Mouse (Mus musculus): ENCODE data around the gene Gm49394. TPM values are rescaled to one million over a fixed set of nuclear protein-coding genes. Genes with fewer than 3 reads are reported as not detected.

Gene Gm49394
- not detected in 2 replicates for polyA plus RNA-seq (2014; fragmentation: Nextera tagmentation; extraction: Ambion mirVana)

DNA sequence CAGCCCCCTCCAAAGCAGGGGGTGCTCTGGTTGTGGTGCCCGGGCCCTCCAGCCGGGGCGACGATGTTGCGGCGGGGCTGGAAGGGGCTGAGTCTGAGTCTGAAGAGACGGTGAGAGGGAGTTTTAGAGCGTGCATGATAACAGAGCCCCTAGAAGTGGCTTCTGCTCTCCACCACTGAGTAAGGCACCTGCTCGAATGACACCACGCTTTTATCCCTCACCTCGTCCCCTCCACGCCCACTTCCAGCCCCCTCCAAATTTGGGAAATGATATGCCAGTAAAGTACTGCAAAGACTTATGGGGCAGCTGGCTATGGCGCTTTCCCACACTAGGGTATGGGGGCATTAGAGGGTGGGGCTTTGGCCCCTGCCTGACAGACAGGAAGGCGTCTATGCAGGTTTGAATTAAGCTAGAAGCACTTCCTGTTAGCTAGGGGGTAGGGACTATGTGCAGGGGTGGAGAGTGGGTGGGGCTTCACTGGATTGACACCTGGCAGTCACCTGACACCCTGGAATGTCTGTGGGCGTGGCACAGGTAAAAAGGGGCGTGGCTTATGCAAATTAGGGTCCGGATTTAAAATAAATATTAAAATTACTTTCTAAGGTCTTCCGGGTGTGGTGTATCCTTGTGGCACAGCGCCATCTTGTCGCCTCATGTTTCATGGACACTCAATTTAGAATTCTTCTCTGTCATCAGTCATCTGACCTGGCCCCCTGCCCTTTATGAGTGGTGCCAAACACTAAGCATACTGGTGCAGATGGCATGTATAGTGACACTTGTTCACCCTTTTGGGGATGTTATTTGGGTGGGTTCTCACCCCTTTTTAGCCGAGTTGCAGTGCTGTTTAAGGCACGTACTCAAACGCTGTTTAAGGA, at the start of gene Gm49394:
Gm49394 (minus strand) TSS at position 192 of the 875 bp plus-strand sequence.
- ATAC-seq (ENCODE audit: insufficient read depth) (no peak), DNase-seq (no peak)
- H3K36me3 ChIP-seq (ENCODE audit: insufficient read depth), result 0 out of 2 replicates have a peak, but pooled peaks cover 6% of the 10 kb centered on the region
- H3K9ac ChIP-seq, result no peak within 1 kb of the TSS
- 80% methylated on average over 23 of the region's 23 CpGs for WGBS
- H3K4me3 ChIP-seq (ENCODE audit: low read depth, low read length), result no peak within 1 kb of the TSS
- peaks cover 13% of the 10 kb centered on the region for H3K27me3 ChIP-seq (ENCODE audit: insufficient read depth, low read length)
- no peaks in the 10 kb centered on the region for H3K4me1 ChIP-seq (ENCODE audit: insufficient read depth)
- H3K9me3 ChIP-seq (ENCODE audit: low read depth, low read length), result peaks cover 23% of the 10 kb centered on the region
- H3K4me2 ChIP-seq, result no peak within 1 kb of the TSS
- H3K27ac ChIP-seq (ENCODE audit: low read depth), result no peak within 1 kb of the TSS
- TF ChIP-seq CTCF (IDR thresholded peaks at IDR 0.05; ENCODE audit: low read depth), result no peak

- Histone ChIP-seq H3K9ac (no peak overlapping the region), H3K4me2 (peak overlapping the region; percentile 50; the same call in 1 of the 2 replicates)
- ATAC-seq (ENCODE audit: insufficient read depth), result no peak
Observed at GRCm38 (mm10) chr7:142714783-142715498, 45.2 kb upstream of the Gm49394 start.

GRCm38 (mm10) chr7:142706873-142707272, 37.1 kb upstream of the Gm49394 start:
- Histone ChIP-seq H3K27ac (ENCODE audit: low read depth) (peak overlapping the region; percentile 67), H3K4me2 (no peak overlapping the region), H3K9ac (no peak overlapping the region), H3K4me3 (ENCODE audit: low read depth, low read length) (no peak overlapping the region), H3K27me3 (ENCODE audit: insufficient read depth, low read length) (no peaks in the 10 kb centered on the region), H3K9me3 (ENCODE audit: low read depth, low read length) (no peaks in the 10 kb centered on the region), H3K36me3 (ENCODE audit: insufficient read depth) (no peaks in the 10 kb centered on the region), H3K4me1 (ENCODE audit: insufficient read depth) (no peaks in the 10 kb centered on the region)
- ATAC-seq (ENCODE audit: insufficient read depth), result peak; percentile 69
- no peak for TF ChIP-seq CTCF (IDR thresholded peaks at IDR 0.05; ENCODE audit: low read depth)
- 64% methylated on average over 2 of the region's 2 CpGs for WGBS
- DNase-seq, result peak; percentile 34

More at GRCm38 (mm10) chr7:142714783-142715498, 45.2 kb upstream of the Gm49394 start:
- Histone ChIP-seq H3K4me3 (ENCODE audit: low read depth, low read length) (peak overlapping the region; percentile 8; the same call in 1 of the 2 replicates), H3K27me3 (ENCODE audit: insufficient read depth, low read length) (no peaks in the 10 kb centered on the region), H3K4me1 (ENCODE audit: insufficient read depth) (no peaks in the 10 kb centered on the region), H3K36me3 (ENCODE audit: insufficient read depth) (no peaks in the 10 kb centered on the region), H3K27ac (ENCODE audit: low read depth) (no peak overlapping the region), H3K9me3 (ENCODE audit: low read depth, low read length) (no peaks in the 10 kb centered on the region)
- WGBS, result 16% methylated on average over 8 of the region's 8 CpGs
- peak; percentile 72 for DNase-seq
- peak; percentile 88 for TF ChIP-seq CTCF (IDR thresholded peaks at IDR 0.05; ENCODE audit: low read depth)

DNA sequence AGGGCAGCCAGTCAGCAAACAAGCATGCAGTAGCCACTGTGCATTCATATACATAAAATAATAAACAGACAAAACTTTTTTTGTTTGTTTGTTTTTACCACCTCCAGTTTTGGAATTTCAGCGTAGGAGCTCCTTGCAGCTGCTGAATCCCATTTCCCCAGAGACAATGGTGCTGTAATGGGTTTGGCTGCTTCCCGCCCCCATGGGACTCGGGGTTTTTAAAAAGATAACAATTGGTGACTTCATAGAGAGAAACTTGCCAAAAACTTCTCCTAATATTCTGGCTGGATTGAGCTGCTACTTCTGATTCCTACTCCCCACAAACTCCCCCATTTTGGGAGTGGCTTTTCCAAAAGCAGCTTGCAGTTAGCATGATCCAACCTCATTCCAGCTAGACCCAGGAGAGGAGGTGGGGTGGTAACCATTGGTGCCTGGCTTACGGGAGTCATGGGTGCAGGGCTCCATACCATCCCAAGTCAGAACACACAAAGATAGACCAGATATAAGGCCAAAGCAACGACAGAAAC, 29.7 kb upstream of the Gm49394 start:
- WGBS, result 58% methylated on average over 5 of the region's 5 CpGs
- Histone ChIP-seq H3K27ac (ENCODE audit: low read depth) (no peak overlapping the region), H3K36me3 (ENCODE audit: insufficient read depth) (no peaks in the 10 kb centered on the region), H3K4me3 (ENCODE audit: low read depth, low read length) (no peak overlapping the region), H3K9ac (no peak overlapping the region), H3K4me1 (ENCODE audit: insufficient read depth) (no peaks in the 10 kb centered on the region), H3K27me3 (ENCODE audit: insufficient read depth, low read length) (no peaks in the 10 kb centered on the region), H3K9me3 (ENCODE audit: low read depth, low read length) (no peaks in the 10 kb centered on the region), H3K4me2 (no peak overlapping the region)
- DNase-seq (peak; percentile 9), ATAC-seq (ENCODE audit: insufficient read depth) (no peak)
- TF ChIP-seq CTCF (IDR thresholded peaks at IDR 0.05; ENCODE audit: low read depth), result no peak

GRCm38 (mm10) chr7:142678611-142679010, 8.9 kb upstream of the Gm49394 start:
- DNase-seq, result no peak

DNA sequence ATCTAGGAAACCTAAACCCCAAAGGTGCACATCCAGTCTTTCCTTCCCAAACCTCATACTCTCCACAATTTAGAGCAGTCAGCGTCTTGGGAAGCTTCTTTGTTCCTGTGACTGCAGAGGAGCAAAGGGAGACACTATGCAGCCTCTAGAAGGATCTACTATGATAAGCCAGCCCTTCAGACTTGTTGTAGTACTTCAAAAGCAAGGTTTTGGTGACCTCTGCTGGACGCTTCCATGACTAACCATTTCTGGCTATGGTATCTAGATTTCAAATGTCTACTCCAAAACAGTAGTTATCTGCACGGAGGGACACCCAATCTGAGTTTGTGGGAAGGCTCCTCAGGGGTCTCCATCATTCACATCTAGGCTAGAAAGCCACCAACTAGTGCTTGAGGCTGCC, 5.9 kb upstream of the Gm49394 start:
- H3K27ac ChIP-seq (ENCODE audit: low read depth), result no peak overlapping the region
- WGBS, result 3% methylated on average over 3 of the region's 3 CpGs
- H3K9ac ChIP-seq, result no peak overlapping the region
- no peaks in the 10 kb centered on the region for H3K27me3 ChIP-seq (ENCODE audit: insufficient read depth, low read length)
- no peak overlapping the region for H3K4me2 ChIP-seq
- no peaks in the 10 kb centered on the region for H3K36me3 ChIP-seq (ENCODE audit: insufficient read depth)
- ATAC-seq (ENCODE audit: insufficient read depth) (peak; percentile 57; the same call in 1 of the 2 replicates), DNase-seq (peak; percentile 94)
- H3K4me1 ChIP-seq (ENCODE audit: insufficient read depth), result no peaks in the 10 kb centered on the region
- H3K4me3 ChIP-seq (ENCODE audit: low read depth, low read length), result no peak overlapping the region
- peaks cover 8% of the 10 kb centered on the region; the same call in 1 of the 2 replicates for H3K9me3 ChIP-seq (ENCODE audit: low read depth, low read length)
- peak; percentile 72 for TF ChIP-seq CTCF (IDR thresholded peaks at IDR 0.05; ENCODE audit: low read depth)

More at GRCm38 (mm10) chr7:142678611-142679010, 8.9 kb upstream of the Gm49394 start:
- ATAC-seq (ENCODE audit: insufficient read depth), result no peak
- Histone ChIP-seq H3K9me3 (ENCODE audit: low read depth, low read length) (no peaks in the 10 kb centered on the region), H3K27me3 (ENCODE audit: insufficient read depth, low read length) (no peaks in the 10 kb centered on the region), H3K9ac (no peak overlapping the region), H3K4me1 (ENCODE audit: insufficient read depth) (no peaks in the 10 kb centered on the region), H3K36me3 (ENCODE audit: insufficient read depth) (no peaks in the 10 kb centered on the region), H3K27ac (ENCODE audit: low read depth) (no peak overlapping the region), H3K4me2 (no peak overlapping the region), H3K4me3 (ENCODE audit: low read depth, low read length) (no peak overlapping the region)
- whole genome bisulfite sequencing, result 83% methylated on average over 3 of the region's 3 CpGs
- no peak for TF ChIP-seq CTCF (IDR thresholded peaks at IDR 0.05; ENCODE audit: low read depth)
